Mouse (Mus musculus) liver, postnatal 0 days (tissue): Measurements from ENCODE around the gene Mcl1. TPM values are rescaled to one million over a fixed set of nuclear protein-coding genes. Genes with fewer than 3 reads are reported as not detected.

Experiments
- ATAC-seq: fragments of 200-750 bp; cut with Nextera tagmentation; 2 replicates; pipeline ENCODE4 v1.8.0; 2017; ENCODE audit warnings: mild to moderate bottlenecking, moderate library complexity
- DNase-seq: peaks from one replicate; pipeline ENCODE4 v3.0.0-alpha.2; 2016
- H3K27ac ChIP-seq: fragments of 300-500 bp; sonication (generic); 2 replicates; pipeline ENCODE4 v1.5.1; 2014; ENCODE audit warnings: antibody characterized with exemption, moderate library complexity, mild to moderate bottlenecking, low read depth
- H3K27me3 ChIP-seq: fragments of 300-500 bp; sonication (generic); 2 replicates; pipeline ENCODE4 v1.6.1; 2014; ENCODE audit warnings: low read length, control low read depth, mixed read lengths; ENCODE audit not compliant: insufficient read depth
- H3K36me3 ChIP-seq: fragments of 300-500 bp; sonication (generic); replicated peaks from 2 replicates; pipeline ENCODE4 v1.6.1; 2014; ENCODE audit warnings: mild to moderate bottlenecking, control low read depth, low read length, moderate library complexity, mixed read lengths; ENCODE audit not compliant: insufficient read depth
- H3K4me1 ChIP-seq: fragments of 300-500 bp; sonication (generic); 2 replicates; pipeline ENCODE4 v1.6.1; 2014; ENCODE audit warnings: antibody characterized with exemption, mild to moderate bottlenecking, control low read depth; ENCODE audit not compliant: insufficient read depth
- H3K4me2 ChIP-seq: fragments of 300-500 bp; sonication (generic); 2 replicates; pipeline ENCODE4 v1.6.1; 2014; ENCODE audit warnings: low read depth, mild to moderate bottlenecking, low read length, moderate library complexity, mixed read lengths
- H3K4me3 ChIP-seq: fragments of 300-500 bp; sonication (generic); 2 replicates; pipeline ENCODE4 v1.5.1; 2014; ENCODE audit warnings: low read depth, low read length
- H3K9ac ChIP-seq: fragments of 300-500 bp; sonication (generic); replicated peaks from 2 replicates; pipeline ENCODE4 v1.6.1; 2014; ENCODE audit warnings: mild to moderate bottlenecking, moderate library complexity
- H3K9me3 ChIP-seq: fragments of 300-500 bp; sonication (generic); 2 replicates; pipeline ENCODE4 v1.6.1; 2016; ENCODE audit warnings: mild to moderate bottlenecking, control low read depth, low read length, mixed read lengths
- CTCF ChIP-seq: sonication (generic); IDR thresholded peaks from 2 replicates; pipeline ENCODE4 v1.5.1; 2016; ENCODE audit warnings: antibody characterized with exemption, low read depth
- EP300 ChIP-seq: IDR thresholded peaks from 2 replicates; pipeline ENCODE4 v1.6.1; 2016; ENCODE audit warnings: antibody characterized with exemption, low read depth, mild to moderate bottlenecking
- WGBS: fragments of 180-500 bp; shearing (Covaris S2); extraction: QIAGEN DNeasy Blood & Tissue Kit; methylation state at CpG from one replicate; pipeline ENCODE4 v1.1.7; 2014; ENCODE audit not compliant: insufficient replicate concordance; 5-methylcytosine and 5-hydroxymethylcytosine counted together
- polyA plus RNA-seq: library from polyadenylated mRNA; unstranded; fragments of >200 nt; fragmentation: Nextera tagmentation; extraction: Ambion mirVana; gene quantifications from 2 replicates; pipeline ENCODE4 v1.2.1, GENCODE M21; 2015

The Mcl1 gene
- polyA plus RNA-seq, 1 experiment from 2014 or later = 36.2 TPM

- peak overlapping the region; percentile 98 for H3K27ac ChIP-seq
- ATAC-seq (no peak; the same call in 1 of the 2 replicates), DNase-seq (no peak)
- peak overlapping the region; percentile 79 for H3K9ac ChIP-seq
- H3K4me3 ChIP-seq = peak overlapping the region; percentile 34
- H3K4me1 ChIP-seq = peaks cover 55% of the 10 kb centered on the region
- peak overlapping the region; percentile 73 for H3K4me2 ChIP-seq
- 0 out of 2 replicates have a peak, but pooled peaks cover 3% of the 10 kb centered on the region for H3K36me3 ChIP-seq
- H3K27me3 ChIP-seq = no peaks in the 10 kb centered on the region
- H3K9me3 ChIP-seq = no peaks in the 10 kb centered on the region
- WGBS = 5% methylated on average over 11 of the region's 11 CpGs
- TF ChIP-seq CTCF = no peak
- no peak for TF ChIP-seq EP300
Measured at GRCm38 (mm10) chr3:95673707-95674211, 15.2 kb downstream of the Mcl1 start.

- H3K9ac ChIP-seq = peak overlapping the region; percentile 79
- no peaks in the 10 kb centered on the region for H3K27me3 ChIP-seq
- no peaks in the 10 kb centered on the region for H3K9me3 ChIP-seq
- H3K4me3 ChIP-seq = peak overlapping the region; percentile 34
- peak overlapping the region; percentile 98 for H3K27ac ChIP-seq
- 0 out of 2 replicates have a peak, but pooled peaks cover 3% of the 10 kb centered on the region for H3K36me3 ChIP-seq
- H3K4me2 ChIP-seq = peak overlapping the region; percentile 73
- H3K4me1 ChIP-seq = peaks cover 54% of the 10 kb centered on the region
- TF ChIP-seq EP300 = peak; percentile 87
- TF ChIP-seq CTCF = no peak
- ATAC-seq (peak; percentile 89), DNase-seq (peak; percentile 90)
- WGBS = 0% methylated on average over 2 of the region's 2 CpGs
Measured at GRCm38 (mm10) chr3:95674236-95674635, 15.6 kb downstream of the Mcl1 start.

GRCm38 (mm10) chr3:95674812-95675211, 16.2 kb downstream of the Mcl1 start:
- DNase-seq (peak; percentile 74), ATAC-seq (peak; percentile 51)
- H3K9me3 ChIP-seq = no peaks in the 10 kb centered on the region
- TF ChIP-seq EP300 (no peak), CTCF (no peak)
- peak overlapping the region; percentile 5; the same call in 1 of the 2 replicates for H3K4me3 ChIP-seq
- WGBS = 4% methylated on average over 6 of the region's 6 CpGs
- 0 out of 2 replicates have a peak, but pooled peaks cover 3% of the 10 kb centered on the region for H3K36me3 ChIP-seq
- H3K9ac ChIP-seq = peak overlapping the region; percentile 61
- H3K4me1 ChIP-seq = peaks cover 50% of the 10 kb centered on the region
- no peaks in the 10 kb centered on the region for H3K27me3 ChIP-seq
- peak overlapping the region; percentile 73 for H3K4me2 ChIP-seq
- H3K27ac ChIP-seq = peak overlapping the region; percentile 98

GRCm38 (mm10) chr3:95675301-95676092, 16.9 kb downstream of the Mcl1 start:
- peak overlapping the region; percentile 98 for H3K27ac ChIP-seq
- H3K4me2 ChIP-seq = peak overlapping the region; percentile 73
- no peaks in the 10 kb centered on the region for H3K27me3 ChIP-seq
- no peaks in the 10 kb centered on the region for H3K9me3 ChIP-seq
- H3K9ac ChIP-seq = peak overlapping the region; percentile 61
- peaks cover 50% of the 10 kb centered on the region for H3K4me1 ChIP-seq
- WGBS = 22% methylated on average over 7 of the region's 8 CpGs
- TF ChIP-seq EP300 (no peak; the same call in 1 of the 2 replicates), CTCF (peak; percentile 95)
- no peak overlapping the region for H3K4me3 ChIP-seq
- peak; percentile 41 for ATAC-seq
- peak; percentile 78 for DNase-seq
- 0 out of 2 replicates have a peak, but pooled peaks cover 3% of the 10 kb centered on the region for H3K36me3 ChIP-seq

GRCm38 (mm10) chr3:95676745-95677419, 18.3 kb downstream of the Mcl1 start:
- 52% methylated on average over 15 of the region's 15 CpGs for WGBS
- ATAC-seq (peak; percentile 7; the same call in 1 of the 2 replicates), DNase-seq (peak; percentile 87)
- H3K4me1 ChIP-seq = peaks cover 46% of the 10 kb centered on the region
- TF ChIP-seq EP300 (no peak), CTCF (peak; percentile 98)
- H3K9ac ChIP-seq = no peak overlapping the region
- H3K27ac ChIP-seq = no peak overlapping the region; the same call in 1 of the 2 replicates
- H3K4me3 ChIP-seq = no peak overlapping the region
- no peaks in the 10 kb centered on the region for H3K27me3 ChIP-seq
- H3K9me3 ChIP-seq = no peaks in the 10 kb centered on the region
- no peak overlapping the region for H3K4me2 ChIP-seq
- 0 out of 2 replicates have a peak, but pooled peaks cover 3% of the 10 kb centered on the region for H3K36me3 ChIP-seq
